Mouse (Mus musculus): Measurements from ENCODE around the gene Sod1. TPM values are rescaled to one million over a fixed set of nuclear protein-coding genes. Genes with fewer than 3 reads are reported as not detected.
A peak's percentile ranks its signal among the peaks of the same experiment; 100 is the strongest.
"Not testable (repeated sequence)": the region's sequence is repeated elsewhere in the genome, so short reads cannot be mapped to it uniquely, and the experiment has no call there.

Sod1 gene
- total RNA-seq, 1 experiment from 2014 or later, result 614 TPM

DNA sequence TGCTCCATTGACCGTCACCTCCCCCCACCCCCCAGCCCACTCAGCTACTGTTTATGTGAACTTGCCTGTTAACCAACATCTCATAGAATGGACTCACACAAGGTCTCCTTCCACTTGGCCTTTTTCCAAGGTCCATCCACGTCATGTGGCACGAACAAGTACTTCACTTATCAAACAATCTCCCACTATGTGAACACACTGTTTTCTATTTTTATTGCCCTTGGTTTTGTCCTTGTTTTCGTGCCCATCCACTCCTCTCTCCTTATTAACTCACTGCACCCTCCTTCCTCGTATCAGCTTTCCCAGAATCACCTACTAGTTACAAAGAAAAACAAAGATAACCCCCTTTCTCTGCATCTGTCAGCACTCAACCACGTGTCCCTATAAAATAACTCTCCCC is 14.1 kb downstream of the Sod1 start:
- ATAC-seq (replicated peaks in 1 of 2; ENCODE audit: insufficient read depth in 1 of 2, low FRiP score in 2 of 2, low TSS enrichment in 1 of 2, low read depth in 1 of 2, poor library complexity in 2 of 2, severe bottlenecking in 2 of 2), result no peak

DNA sequence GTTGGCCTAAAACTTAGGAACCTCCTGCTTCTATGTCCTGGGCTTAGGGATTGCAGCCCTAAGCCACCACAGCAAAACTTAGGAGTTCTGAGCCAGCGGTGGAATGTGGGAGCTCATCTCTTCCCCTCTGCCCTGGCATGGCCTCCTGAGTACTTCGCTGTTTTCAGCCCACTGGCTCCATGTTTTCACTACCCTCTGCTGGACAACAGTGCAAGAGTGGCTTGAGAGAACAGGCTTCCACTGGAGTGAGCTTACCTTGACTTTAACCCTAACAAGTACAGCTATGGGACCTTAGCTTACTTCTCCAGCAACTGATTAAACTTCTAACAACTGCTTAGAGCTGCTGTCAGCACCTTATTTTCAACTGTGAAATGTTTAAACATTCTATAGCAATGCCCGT is 14.6 kb downstream of the Sod1 start:
- no peak for ATAC-seq (replicated peaks in 1 of 2; ENCODE audit: insufficient read depth in 1 of 2, low FRiP score in 2 of 2, low TSS enrichment in 1 of 2, low read depth in 1 of 2, poor library complexity in 2 of 2, severe bottlenecking in 2 of 2)

DNA sequence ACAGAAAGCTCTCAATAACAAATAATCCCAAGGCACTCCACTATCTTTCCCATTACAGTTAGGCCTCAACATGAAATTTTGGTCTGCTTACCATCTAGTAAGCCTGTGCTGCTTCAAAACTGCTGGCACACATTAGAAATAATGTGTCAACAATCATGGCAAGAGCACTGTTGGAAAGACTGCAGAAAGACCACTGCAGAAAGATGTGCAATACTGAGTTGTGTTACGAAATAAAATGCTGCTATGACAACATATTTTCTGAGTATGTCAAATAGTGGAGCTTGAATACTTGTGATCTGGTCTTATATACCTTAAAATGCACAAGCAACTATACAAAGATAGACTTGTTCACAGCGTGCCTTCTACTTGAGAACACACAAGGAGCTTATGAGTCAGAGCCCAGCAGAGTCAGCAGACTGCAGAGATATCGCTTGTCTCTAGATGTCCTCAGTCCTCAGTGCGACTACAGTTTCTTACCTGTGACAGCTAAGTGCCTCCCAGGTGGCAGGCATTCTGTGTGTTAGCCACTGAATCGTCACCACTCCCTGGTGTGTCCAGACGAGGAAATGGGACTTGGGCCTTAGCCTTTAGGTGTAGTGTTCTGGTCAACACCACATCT is 18.7 kb downstream of the Sod1 start:
- ATAC-seq (replicated peaks in 1 of 2; ENCODE audit: insufficient read depth in 1 of 2, low FRiP score in 2 of 2, low TSS enrichment in 1 of 2, low read depth in 1 of 2, poor library complexity in 2 of 2, severe bottlenecking in 2 of 2), result no peak

DNA sequence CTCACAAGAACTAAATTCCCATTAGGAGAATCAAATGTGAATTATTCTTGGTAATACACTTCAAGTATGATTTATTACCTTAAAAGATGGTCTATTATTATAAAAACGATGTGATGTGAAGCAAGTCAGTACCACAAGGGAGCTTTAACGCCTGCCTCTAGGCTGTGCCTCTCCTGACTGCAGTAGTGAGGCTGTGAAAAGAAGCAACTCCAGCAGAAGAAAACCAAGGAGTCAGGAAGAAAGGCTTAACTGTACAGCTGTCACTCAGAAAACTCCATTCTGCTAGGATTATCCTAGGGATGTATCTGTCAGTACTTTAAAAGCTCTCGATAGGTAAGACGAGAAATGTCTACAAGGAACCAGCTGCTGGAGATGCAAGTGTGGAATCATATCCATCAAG is 21.3 kb downstream of the Sod1 start:
- no peak for ATAC-seq (replicated peaks in 1 of 2; ENCODE audit: insufficient read depth in 1 of 2, low FRiP score in 2 of 2, low TSS enrichment in 1 of 2, low read depth in 1 of 2, poor library complexity in 2 of 2, severe bottlenecking in 2 of 2)

DNA sequence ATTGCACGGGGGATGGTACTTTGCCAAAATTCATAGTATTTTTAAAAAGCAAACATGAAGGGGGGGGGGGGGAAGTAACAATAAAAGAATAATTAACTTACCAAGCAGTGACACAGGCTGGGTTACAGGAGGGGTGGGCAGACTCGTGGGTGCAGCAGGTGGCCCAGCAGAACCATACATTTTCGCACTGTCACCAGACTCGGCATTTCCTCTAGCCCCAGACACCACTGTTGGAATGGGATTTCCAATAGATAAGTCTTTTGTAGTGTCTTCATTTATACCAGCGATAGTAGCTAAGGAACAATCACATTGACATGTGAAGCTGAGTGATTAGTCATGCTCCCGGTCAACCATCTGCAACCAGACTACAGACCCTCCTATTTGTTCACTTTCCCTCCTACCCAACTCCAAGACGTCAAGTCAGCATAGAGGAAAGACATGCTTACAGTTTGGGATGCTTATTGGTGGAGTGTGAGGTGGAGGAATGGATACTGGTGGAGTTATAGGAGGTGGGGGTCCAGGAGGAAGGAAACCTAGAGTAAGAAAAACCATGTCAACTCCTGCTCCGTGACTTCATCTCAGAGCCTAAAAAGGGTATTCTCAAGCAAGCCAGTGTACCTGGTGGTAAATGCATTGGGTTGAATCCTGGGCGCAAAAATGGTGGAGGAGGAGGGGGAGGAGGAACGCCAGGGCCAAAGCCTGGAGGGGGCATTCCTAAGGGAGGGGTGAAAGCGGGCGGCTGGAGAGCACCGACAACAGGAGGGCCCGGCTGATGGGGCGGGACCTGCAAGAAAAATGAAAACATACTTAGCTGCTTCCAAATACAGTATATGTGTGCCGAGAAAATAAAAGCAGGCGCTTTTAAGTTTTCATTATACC is 22.1 kb downstream of the Sod1 start:
- ATAC-seq (replicated peaks in 1 of 2; ENCODE audit: insufficient read depth in 1 of 2, low FRiP score in 2 of 2, low TSS enrichment in 1 of 2, low read depth in 1 of 2, poor library complexity in 2 of 2, severe bottlenecking in 2 of 2), result no peak

DNA sequence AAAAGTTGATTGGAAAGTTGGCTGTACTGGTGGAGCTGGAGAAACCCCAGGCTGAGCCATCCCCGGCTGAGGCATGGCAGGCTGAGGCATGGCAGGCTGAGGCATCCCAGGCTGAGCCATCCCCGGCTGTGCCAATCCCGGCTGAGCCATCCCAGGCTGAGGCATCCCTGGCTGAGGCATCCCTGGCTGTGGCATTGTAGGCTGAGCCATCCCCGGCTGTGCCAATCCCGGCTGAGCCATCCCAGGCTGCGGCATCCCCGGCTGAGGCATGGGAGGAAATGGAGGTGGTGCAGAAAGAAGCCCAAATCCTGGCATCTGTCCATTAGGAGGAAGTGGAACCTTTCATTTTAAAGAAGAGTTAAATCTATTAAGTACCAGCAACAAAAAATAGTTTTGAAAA is 29.5 kb downstream of the Sod1 start:
- no peak for ATAC-seq (replicated peaks in 1 of 2; ENCODE audit: insufficient read depth in 1 of 2, low FRiP score in 2 of 2, low TSS enrichment in 1 of 2, low read depth in 1 of 2, poor library complexity in 2 of 2, severe bottlenecking in 2 of 2)

DNA sequence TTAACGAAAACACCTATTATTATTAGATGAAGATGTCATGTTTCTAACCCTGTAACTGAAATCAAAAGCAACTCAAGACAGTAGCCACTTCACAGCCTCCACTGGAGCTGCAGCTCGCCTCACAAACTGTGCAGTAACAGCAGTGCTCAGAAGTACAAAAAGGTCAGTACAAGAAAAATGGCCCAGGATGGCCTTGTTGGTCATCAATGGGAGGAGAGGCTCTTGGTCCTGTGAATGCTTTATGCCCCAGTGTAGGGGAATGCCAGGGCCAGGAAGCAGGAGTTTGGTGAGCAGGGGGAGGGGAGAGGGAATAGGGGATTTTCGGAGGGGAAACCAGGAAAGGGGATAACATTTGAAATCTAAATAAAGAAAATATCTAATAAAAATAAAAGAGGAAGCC is 30.7 kb downstream of the Sod1 start:
- not testable (repeated sequence) for ATAC-seq (replicated peaks in 1 of 2; ENCODE audit: insufficient read depth in 1 of 2, low FRiP score in 2 of 2, low TSS enrichment in 1 of 2, low read depth in 1 of 2, poor library complexity in 2 of 2, severe bottlenecking in 2 of 2)

DNA sequence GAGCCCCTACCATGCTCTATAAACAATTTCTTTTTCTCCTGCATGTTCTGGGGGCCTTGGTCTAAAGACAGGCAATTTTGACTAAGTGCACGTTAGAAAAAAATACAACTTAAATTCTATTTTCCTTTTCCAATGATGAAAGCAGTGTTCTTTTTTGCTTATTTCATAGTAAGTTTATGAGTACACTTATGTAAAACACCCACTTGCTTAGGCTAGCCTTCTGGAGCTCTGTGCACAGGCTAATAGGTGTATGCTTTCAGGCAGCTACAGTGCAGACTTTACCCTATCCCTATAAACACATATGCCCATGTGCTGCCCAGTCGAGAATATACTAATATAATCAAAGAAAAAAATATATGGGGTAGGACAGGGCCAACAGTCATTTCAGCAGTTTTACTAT is 32.0 kb downstream of the Sod1 start:
- no peak for ATAC-seq (replicated peaks in 1 of 2; ENCODE audit: insufficient read depth in 1 of 2, low FRiP score in 2 of 2, low TSS enrichment in 1 of 2, low read depth in 1 of 2, poor library complexity in 2 of 2, severe bottlenecking in 2 of 2)

DNA sequence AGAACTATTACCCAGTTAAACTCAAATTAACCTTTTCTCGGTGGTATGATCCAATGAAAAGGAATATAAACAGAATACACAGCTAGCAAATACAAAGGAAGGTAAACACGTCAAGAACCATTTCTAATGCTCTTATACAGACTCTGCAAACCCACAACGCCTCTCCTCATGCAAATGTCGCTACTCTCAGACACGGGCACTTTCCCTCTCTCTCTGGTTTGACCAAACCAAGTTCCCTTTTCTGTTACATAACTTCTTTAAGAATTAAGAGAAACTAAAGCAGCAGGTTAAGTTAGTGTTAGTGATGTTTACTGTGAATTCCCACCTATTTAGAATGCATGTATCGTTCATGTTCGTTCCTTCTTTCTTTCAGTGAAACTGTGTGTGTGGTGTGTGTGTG is 38.4 kb downstream of the Sod1 start:
- ATAC-seq (replicated peaks in 1 of 2; ENCODE audit: insufficient read depth in 1 of 2, low FRiP score in 2 of 2, low TSS enrichment in 1 of 2, low read depth in 1 of 2, poor library complexity in 2 of 2, severe bottlenecking in 2 of 2), result peak; percentile 59 to 67; a peak in 3 of 4 replicates

DNA sequence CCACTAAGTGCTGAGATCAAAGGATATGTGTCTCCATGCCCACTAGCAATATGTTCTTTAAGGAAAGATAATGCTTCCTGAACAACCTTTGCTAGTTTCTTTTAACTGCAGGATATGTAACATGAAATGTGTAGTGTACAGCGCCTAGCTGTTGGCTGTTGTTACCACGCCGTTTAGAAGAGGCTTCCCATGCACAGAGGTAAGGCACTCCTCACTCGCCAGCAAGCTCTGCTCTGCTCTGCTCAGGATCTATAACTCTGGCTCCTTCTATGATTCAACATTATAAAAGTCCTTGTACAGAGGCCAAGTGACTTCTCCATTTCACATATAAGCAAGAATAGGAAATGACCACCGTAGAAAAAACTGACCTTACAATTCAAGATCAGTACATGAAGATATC is 39.1 kb downstream of the Sod1 start:
- no peak for ATAC-seq (replicated peaks in 1 of 2; ENCODE audit: insufficient read depth in 1 of 2, low FRiP score in 2 of 2, low TSS enrichment in 1 of 2, low read depth in 1 of 2, poor library complexity in 2 of 2, severe bottlenecking in 2 of 2)

DNA sequence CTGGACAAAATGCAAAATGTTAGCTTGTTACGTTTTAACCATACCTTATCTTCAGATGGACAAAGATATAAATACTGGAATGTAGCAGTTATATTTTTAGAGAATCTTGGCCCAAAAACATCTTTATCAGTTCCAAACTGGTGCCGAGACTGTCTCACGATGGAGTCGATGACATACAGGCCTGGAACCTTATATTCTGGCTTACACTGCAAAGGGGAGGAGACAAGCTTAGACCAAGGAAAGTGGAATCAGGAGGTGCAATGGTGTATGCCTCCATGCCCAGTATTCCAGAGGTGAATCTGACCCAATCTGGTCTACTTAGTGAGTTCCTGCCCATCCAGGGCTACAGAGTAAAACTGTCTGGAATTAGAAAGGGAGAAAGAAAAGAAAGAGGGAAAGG is 39.5 kb downstream of the Sod1 start:
- ATAC-seq (replicated peaks in 1 of 2; ENCODE audit: insufficient read depth in 1 of 2, low FRiP score in 2 of 2, low TSS enrichment in 1 of 2, low read depth in 1 of 2, poor library complexity in 2 of 2, severe bottlenecking in 2 of 2), result no peak

DNA sequence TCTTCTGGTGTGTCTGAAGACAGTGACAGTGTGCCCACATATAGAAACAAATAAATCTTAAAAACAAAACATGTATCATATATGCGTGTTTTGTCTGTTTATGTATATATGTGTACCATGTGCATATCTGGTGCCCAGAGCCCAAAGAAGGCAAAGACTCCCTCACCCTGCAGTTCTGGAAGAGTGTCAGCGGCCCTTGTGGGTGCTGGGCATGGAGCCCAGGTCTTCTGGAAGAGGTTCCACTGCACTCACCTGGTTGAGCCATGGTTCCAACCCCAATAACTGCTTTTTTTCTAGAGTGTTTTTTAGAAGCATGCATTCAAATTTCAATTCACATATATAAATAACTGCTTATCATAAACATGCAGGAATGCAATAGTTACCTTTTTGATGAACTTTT is 41.2 kb downstream of the Sod1 start:
- no peak for ATAC-seq (replicated peaks in 1 of 2; ENCODE audit: insufficient read depth in 1 of 2, low FRiP score in 2 of 2, low TSS enrichment in 1 of 2, low read depth in 1 of 2, poor library complexity in 2 of 2, severe bottlenecking in 2 of 2)

DNA sequence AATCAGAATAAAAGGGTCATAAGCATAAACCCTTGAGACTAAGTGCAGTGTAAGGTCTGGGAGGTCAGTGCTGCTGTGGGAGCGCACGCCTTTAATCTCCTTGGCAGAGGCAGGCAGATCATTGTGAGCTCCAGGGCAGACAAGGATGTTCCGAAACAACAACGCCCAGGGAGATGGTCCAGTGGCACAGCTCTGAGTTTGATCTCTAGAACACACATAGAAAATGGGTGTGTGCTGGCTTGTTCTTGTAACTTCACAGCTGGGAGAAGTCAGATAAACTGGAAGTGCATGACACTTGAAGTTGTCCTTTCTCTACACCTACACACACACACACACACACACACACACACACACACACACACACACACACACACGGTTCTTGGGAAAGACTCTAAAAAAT is 43.5 kb downstream of the Sod1 start:
- no peak for ATAC-seq (replicated peaks in 1 of 2; ENCODE audit: insufficient read depth in 1 of 2, low FRiP score in 2 of 2, low TSS enrichment in 1 of 2, low read depth in 1 of 2, poor library complexity in 2 of 2, severe bottlenecking in 2 of 2)

DNA sequence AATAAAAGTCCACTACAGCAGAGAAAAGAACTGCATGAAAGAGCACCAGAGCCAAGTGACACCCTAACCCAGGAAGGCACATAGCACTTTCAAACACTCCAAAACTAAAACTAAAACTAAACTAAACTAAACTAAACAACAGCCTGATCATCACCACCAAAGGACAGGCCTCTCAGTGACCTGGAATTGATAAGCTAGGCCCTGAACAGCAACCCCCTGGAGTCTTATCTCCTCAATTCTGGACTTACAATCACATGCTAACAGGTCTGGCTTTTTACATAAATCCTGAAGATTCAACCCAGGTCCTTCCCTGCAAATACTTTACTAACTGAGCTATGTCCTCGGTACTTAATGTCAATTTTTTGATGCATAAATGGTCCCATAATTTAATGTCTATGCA is 44.6 kb downstream of the Sod1 start:
- ATAC-seq (replicated peaks in 1 of 2; ENCODE audit: insufficient read depth in 1 of 2, low FRiP score in 2 of 2, low TSS enrichment in 1 of 2, low read depth in 1 of 2, poor library complexity in 2 of 2, severe bottlenecking in 2 of 2), result no peak

DNA sequence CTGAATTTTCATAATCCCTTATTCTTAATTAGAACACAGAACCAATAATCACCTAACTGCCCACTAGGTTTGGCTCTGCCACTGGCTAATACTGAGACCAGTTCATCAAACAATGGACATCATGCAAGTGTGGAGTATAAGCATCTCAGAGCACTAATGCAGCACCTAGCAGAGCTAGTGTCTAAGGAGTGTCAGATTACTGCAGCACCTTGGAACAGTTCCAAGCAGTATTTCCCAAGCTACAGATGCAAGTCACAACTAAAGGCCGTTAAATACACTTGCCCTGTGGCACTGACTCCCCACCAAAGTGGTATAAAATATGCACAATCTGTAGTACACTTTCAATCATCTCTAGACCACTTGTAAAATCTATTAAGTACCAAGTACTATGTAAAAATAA is 46.0 kb downstream of the Sod1 start:
- ATAC-seq (replicated peaks in 1 of 2; ENCODE audit: insufficient read depth in 1 of 2, low FRiP score in 2 of 2, low TSS enrichment in 1 of 2, low read depth in 1 of 2, poor library complexity in 2 of 2, severe bottlenecking in 2 of 2), result no peak

DNA sequence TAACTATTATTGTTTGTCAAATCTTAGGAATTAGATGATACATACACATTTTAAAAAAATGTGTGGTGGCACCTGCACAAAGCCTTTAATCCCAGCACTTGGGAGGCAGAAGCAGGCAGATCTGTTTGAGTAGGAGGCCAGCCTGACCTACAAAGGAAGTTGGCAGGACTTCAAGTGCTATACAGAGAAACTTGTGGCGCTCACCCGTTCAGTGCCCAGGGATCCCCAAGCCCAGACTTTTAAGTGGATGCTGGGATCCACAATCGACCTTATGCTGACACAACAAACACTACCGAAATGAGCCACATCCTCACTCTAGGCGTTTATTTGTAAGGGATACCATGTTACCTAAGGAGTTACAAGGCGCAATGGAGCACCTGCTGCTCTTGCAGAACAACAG is 55.0 kb downstream of the Sod1 start:
- no peak for ATAC-seq (replicated peaks in 1 of 2; ENCODE audit: insufficient read depth in 1 of 2, low FRiP score in 2 of 2, low TSS enrichment in 1 of 2, low read depth in 1 of 2, poor library complexity in 2 of 2, severe bottlenecking in 2 of 2)

Data from hematopoietic stem cell, adult 5-6 weeks (primary cell).